Mouse (Mus musculus) hindbrain, embryonic 11.5 days (tissue): ENCODE results near the gene Fmr1nb. TPM values are rescaled to one million over a fixed set of nuclear protein-coding genes. Genes with fewer than 3 reads are reported as not detected.
"Not testable (repeated sequence)": the region's sequence is repeated elsewhere in the genome, so short reads cannot be mapped to it uniquely, and the experiment has no call there.

Experiments
- ATAC-seq: fragments of 200-750 bp; cut with Nextera tagmentation; 2 replicates; pipeline ENCODE4 v1.8.0; 2017; ENCODE audit warnings: mild to moderate bottlenecking, moderate TSS enrichment, moderate library complexity; ENCODE audit not compliant: low FRiP score
- DNase-seq: peaks from one replicate; pipeline ENCODE4 v3.0.0-alpha.2; 2015; ENCODE audit warnings: low spot score
- H3K27ac ChIP-seq: fragments of 300-500 bp; sonication (generic); 2 replicates; pipeline ENCODE4 v1.5.1; 2014; ENCODE audit warnings: mild to moderate bottlenecking, low read depth, low read length
- H3K27me3 ChIP-seq: fragments of 300-500 bp; sonication (generic); 2 replicates; pipeline ENCODE4 v1.6.1; 2014; ENCODE audit warnings: mild to moderate bottlenecking, low read length, moderate library complexity, mixed read lengths; ENCODE audit not compliant: control insufficient read depth, insufficient read depth
- H3K36me3 ChIP-seq: fragments of 300-500 bp; sonication (generic); 2 replicates; pipeline ENCODE4 v1.6.1; 2014; ENCODE audit warnings: mild to moderate bottlenecking, low read length, moderate library complexity, mixed read lengths; ENCODE audit not compliant: control insufficient read depth, insufficient read depth
- H3K4me1 ChIP-seq: fragments of 300-500 bp; sonication (generic); replicated peaks from 2 replicates; pipeline ENCODE4 v1.6.1; 2014; ENCODE audit warnings: low read length, mixed read lengths; ENCODE audit not compliant: control insufficient read depth, insufficient read depth
- H3K4me2 ChIP-seq: fragments of 300-500 bp; sonication (generic); replicated peaks from 2 replicates; pipeline ENCODE4 v1.6.1; 2014; ENCODE audit warnings: mild to moderate bottlenecking, low read depth, low read length
- H3K4me3 ChIP-seq: fragments of 300-500 bp; sonication (generic); 2 replicates; pipeline ENCODE4 v1.5.1; 2014; ENCODE audit warnings: low read depth, low read length
- H3K9ac ChIP-seq: fragments of 300-500 bp; sonication (generic); 2 replicates; pipeline ENCODE4 v1.6.1; 2014; ENCODE audit warnings: low read depth, low read length
- H3K9me3 ChIP-seq: fragments of 300-500 bp; sonication (generic); 2 replicates; pipeline ENCODE4 v1.6.1; 2016; ENCODE audit warnings: low read length; ENCODE audit not compliant: control insufficient read depth
- WGBS: fragments of 180-500 bp; shearing (Covaris S2); extraction: QIAGEN DNeasy Blood & Tissue Kit; methylation state at CpG from one replicate; pipeline ENCODE4 v1.1.7; 2014; 5-methylcytosine and 5-hydroxymethylcytosine counted together
- polyA plus RNA-seq: library from polyadenylated mRNA; unstranded; fragments of >200 nt; fragmentation: Nextera tagmentation; extraction: Ambion mirVana; gene quantifications from 2 replicates; pipeline ENCODE4 v1.2.1, GENCODE M21; 2014

Fmr1nb gene
- polyA plus RNA-seq, result 0.39 and 0.65 TPM in 2 replicates

DNA sequence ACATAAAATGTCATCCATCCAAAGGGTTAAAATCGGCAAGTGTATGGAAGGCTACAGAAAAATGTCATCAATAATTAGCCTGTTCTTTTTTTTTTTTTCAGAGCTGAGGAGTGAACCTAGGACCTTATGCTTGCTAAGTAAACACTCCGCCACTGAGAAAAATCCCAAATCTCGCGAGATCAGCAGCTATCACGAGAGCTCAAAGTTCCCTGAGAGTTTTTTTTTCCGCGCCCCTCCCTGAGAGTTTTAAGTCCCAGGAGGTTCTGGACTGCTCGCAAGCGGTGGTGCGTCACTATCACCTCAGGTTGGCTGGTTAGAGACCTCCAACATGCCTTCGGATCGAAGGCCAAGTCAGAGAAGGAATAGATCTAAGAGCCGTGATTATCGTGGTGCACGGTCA, at the start of gene Fmr1nb:
Gene Fmr1nb (plus strand): TSS at position 234 of the 400 bp plus-strand sequence.
- DNase-seq (no peak), ATAC-seq (no peak)
- H3K4me1 ChIP-seq, result no peaks in the 10 kb centered on the region
- WGBS, result 83% methylated on average over 15 of the region's 15 CpGs
- no peak within 1 kb of the TSS for H3K4me3 ChIP-seq
- H3K27me3 ChIP-seq, result no peaks in the 10 kb centered on the region
- no peaks in the 10 kb centered on the region for H3K36me3 ChIP-seq
- no peak within 1 kb of the TSS for H3K27ac ChIP-seq
- no peak within 1 kb of the TSS for H3K4me2 ChIP-seq
- no peak within 1 kb of the TSS for H3K9ac ChIP-seq
- no peaks in the 10 kb centered on the region for H3K9me3 ChIP-seq

DNA sequence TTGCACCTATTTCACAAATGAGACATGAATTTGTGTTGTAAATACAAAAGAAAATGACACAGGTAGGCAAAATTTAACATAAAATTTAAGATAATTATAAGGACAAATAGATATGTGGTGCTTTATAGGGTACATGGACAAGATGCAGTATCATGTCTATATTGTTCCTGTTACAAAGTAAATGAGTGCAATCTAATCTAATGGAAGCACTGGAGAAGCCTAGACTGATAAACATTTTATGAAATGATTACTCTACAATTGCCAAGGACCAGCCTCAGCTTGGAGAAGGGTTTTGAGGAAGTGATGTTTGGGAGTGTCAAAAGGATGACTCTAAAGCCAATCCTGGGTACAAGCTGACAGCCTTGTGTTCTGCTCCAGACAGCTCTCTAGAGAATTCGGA, 24.7 kb upstream of the Fmr1nb start:
- no peak overlapping the region for H3K27ac ChIP-seq
- H3K9ac ChIP-seq, result no peak overlapping the region
- H3K4me2 ChIP-seq, result no peak overlapping the region
- no peaks in the 10 kb centered on the region for H3K4me1 ChIP-seq
- no peaks in the 10 kb centered on the region for H3K27me3 ChIP-seq
- DNase-seq, result no peak
- no peaks in the 10 kb centered on the region for H3K9me3 ChIP-seq
- no peak overlapping the region for H3K4me3 ChIP-seq
- H3K36me3 ChIP-seq, result no peaks in the 10 kb centered on the region
- WGBS, result 82% methylated on average over 1 of the region's 1 CpGs
- no peak for ATAC-seq

GRCm38 (mm10) chrX:68740088-68740487, 21.6 kb upstream of the Fmr1nb start:
- H3K27me3 ChIP-seq, result no peaks in the 10 kb centered on the region
- no peak for DNase-seq
- no peak overlapping the region for H3K4me2 ChIP-seq
- no peak for ATAC-seq
- H3K9ac ChIP-seq, result no peak overlapping the region
- H3K4me3 ChIP-seq, result no peak overlapping the region
- no peaks in the 10 kb centered on the region for H3K36me3 ChIP-seq
- no peaks in the 10 kb centered on the region for H3K4me1 ChIP-seq
- no peak overlapping the region for H3K27ac ChIP-seq
- WGBS, result 51% methylated on average over 2 of the region's 2 CpGs
- no peaks in the 10 kb centered on the region for H3K9me3 ChIP-seq

GRCm38 (mm10) chrX:68820449-68820848, 58.8 kb downstream of the Fmr1nb start:
- H3K9me3 ChIP-seq, H3K4me3 ChIP-seq, H3K27ac ChIP-seq, ATAC-seq, H3K27me3 ChIP-seq, H3K4me1 ChIP-seq, H3K4me2 ChIP-seq, H3K9ac ChIP-seq, H3K36me3 ChIP-seq: not testable (repeated sequence)
- DNase-seq, result peak; percentile 6
- 43% methylated on average over 2 of the region's 2 CpGs for WGBS

DNA sequence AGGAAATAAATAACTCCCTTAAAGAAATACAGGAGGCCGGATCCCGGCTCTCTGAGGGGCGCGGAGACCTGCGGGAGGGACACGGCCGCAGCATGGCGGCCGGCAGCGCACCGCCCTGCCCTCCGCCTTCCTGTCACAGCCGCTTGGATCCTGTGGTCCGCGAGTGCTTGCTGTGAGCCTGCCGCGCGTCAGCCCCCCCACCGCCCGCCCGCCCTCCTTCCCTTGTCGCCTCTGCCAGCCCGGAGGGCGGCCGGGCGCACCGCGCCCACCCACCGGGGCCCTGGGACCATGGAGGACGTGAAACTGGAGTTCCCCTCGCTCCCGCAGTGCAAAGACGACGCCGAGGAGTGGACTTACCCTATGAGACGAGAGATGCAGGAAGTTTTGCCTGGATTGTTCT, 59.4 kb downstream of the Fmr1nb start, which contains the start of gene Gm14698:
Gene Gm14698 (plus strand): TSS at position 35 of the 400 bp plus-strand sequence.
- H3K4me1 ChIP-seq, H3K27me3 ChIP-seq, H3K36me3 ChIP-seq, H3K9ac ChIP-seq, H3K27ac ChIP-seq, H3K9me3 ChIP-seq: not testable (repeated sequence)
- peak; percentile 84 for ATAC-seq
- peak; percentile 10 for DNase-seq
- WGBS, result 23% methylated on average over 13 of the region's 36 CpGs
- Histone ChIP-seq H3K4me3 (peak within 1 kb of the TSS; percentile 14; the same call in 1 of the 2 replicates), H3K4me2 (peak within 1 kb of the TSS; percentile 23)

GRCm38 (mm10) chrX:68839548-68840444, 78.2 kb downstream of the Fmr1nb start:
- Histone ChIP-seq H3K27me3 (no peaks in the 10 kb centered on the region), H3K4me2 (no peak overlapping the region), H3K27ac (no peak overlapping the region), H3K36me3 (no peaks in the 10 kb centered on the region), H3K4me1 (no peaks in the 10 kb centered on the region), H3K4me3 (no peak overlapping the region), H3K9ac (no peak overlapping the region), H3K9me3 (no peaks in the 10 kb centered on the region)
- peak; percentile 53 for ATAC-seq
- WGBS, result 28% methylated on average over 5 of the region's 5 CpGs
- peak; percentile 50 for DNase-seq

Other genes starting within 250 kb of the Fmr1nb start
- 67.7 and 68.4 TPM in 2 replicates for gene Fmr1, start 83.3 kb upstream of the Fmr1nb start, polyA plus RNA-seq
- gene Gm14698, start 59.3 kb downstream of the Fmr1nb start, polyA plus RNA-seq, result 4.3 and 5.9 TPM in 2 replicates
- gene Gm6812, start 131.2 kb downstream of the Fmr1nb start, polyA plus RNA-seq, result not detected in 2 replicates